Mouse (Mus musculus) ZHBTc4 (cell line): ENCODE data around the gene Gm45716.

Experiments used
- DNase-seq: peaks from one replicate; pipeline ENCODE4 v3.0.0-alpha.2; 2011; ENCODE audit warnings: low read depth, low spot score

The Gm45716 gene

DNA sequence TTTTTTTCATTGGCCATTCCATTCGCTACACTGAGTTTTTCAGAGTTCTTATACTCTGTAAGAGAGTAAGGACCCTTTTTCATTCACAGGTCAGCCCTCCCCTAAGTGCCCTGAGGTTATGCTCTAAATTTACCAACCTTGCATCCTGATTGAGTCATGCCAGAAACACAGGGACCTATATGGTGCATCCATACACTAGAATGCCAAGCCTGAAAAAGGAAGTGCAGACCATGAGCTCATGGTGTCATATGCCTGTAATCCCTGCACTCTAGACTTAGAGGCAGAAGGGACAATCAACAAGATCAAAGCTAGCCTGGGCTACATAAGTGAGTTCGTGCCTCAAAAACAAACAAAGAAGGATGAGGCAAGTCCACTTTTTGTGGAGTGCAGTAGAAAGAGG, 13.3 kb downstream of the Gm45716 start:
- no peak for DNase-seq

DNA sequence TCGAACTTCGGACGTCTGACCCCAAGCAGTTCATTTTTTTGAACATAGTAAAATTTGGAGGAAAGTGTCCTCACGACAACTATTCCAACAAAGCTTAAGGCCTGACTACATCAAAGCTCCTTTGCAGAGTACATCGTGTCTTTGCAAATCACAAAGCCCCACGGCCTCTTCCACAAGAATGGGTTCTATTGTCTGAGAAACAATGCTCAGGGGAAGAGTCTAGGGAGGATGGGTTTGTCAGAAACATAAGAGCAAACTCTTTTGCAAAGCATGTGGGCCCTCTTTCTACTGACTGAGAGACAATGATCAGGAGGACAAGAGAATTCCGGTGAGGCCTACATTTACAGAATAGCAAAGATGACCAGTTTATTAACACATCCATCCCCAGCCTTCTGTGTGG, 26.8 kb downstream of the Gm45716 start:
- peak; percentile 82 for DNase-seq

GRCm38 (mm10) chr11:90220022-90220645, 32.7 kb downstream of the Gm45716 start:
- no peak for DNase-seq

- DNase-seq, result no peak
Measured at GRCm38 (mm10) chr11:90220750-90221149, 33.3 kb downstream of the Gm45716 start.

- no peak for DNase-seq
Measured at GRCm38 (mm10) chr11:90224914-90225470, 37.5 kb downstream of the Gm45716 start.

- no peak for DNase-seq
Measured at GRCm38 (mm10) chr11:90227000-90227922, 39.8 kb downstream of the Gm45716 start.

GRCm38 (mm10) chr11:90228251-90228949, 40.9 kb downstream of the Gm45716 start:
- no peak for DNase-seq

DNA sequence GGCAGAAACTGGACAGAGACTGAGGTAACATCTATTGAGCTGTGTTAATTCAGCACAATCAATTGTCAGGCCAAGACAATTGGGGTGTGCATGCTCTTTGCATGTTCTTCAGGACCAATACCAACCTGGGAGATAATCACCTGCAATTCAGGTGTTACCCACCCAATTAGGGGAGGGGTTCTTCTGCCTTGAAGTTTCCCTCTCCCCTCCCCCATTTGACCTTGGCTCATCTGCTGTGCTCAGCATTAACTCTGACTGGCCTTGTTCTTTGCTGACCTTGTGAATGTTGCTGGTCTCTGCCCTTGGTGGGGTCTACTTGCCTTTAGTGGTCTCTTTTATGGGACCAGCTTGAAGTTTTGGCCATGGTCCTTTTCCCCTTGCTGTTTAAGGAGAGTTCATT, 42.3 kb downstream of the Gm45716 start:
- peak; percentile 9 for DNase-seq

GRCm38 (mm10) chr11:90230671-90231070, 43.2 kb downstream of the Gm45716 start:
- no peak for DNase-seq

GRCm38 (mm10) chr11:90231631-90232030, 44.1 kb downstream of the Gm45716 start:
- no peak for DNase-seq

DNA sequence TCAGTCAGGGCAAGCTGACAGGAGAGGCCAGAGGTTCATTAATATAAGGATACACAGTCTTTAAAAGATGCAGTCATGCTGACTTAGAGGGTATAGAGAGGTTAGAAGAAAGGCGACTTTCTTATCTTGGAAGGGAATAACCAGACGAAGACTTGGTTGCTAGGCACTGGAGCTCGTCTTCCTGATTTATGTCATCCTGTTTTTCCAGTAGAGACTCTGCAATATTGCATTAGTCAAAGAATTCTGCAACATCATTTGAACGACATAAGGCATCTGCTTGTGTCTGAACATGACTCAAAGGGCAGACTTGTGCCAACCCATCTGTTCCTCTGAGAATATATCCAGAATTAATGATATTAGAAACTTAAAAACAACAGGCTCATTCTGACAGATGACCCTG, 45.2 kb downstream of the Gm45716 start:
- DNase-seq, result no peak

DNA sequence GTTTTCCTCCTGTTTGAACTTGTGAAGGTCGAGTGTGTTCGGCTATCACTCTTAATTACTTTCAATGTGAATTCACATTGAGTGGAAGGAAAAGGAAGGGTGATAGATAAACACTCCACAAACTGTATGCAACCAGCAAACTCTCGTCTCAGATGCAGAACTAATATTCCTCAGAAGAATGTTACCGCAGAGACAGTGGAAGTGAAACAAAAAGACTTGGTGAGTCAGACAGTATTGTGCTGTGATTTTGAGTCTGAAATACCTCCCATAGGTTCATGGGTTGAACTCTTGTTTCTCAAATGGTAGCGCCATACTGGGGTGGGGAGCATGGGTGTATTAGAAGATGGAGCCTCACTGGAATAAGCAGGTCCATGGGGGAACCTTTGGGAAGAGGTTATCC, 47.7 kb downstream of the Gm45716 start:
- DNase-seq, result no peak

DNA sequence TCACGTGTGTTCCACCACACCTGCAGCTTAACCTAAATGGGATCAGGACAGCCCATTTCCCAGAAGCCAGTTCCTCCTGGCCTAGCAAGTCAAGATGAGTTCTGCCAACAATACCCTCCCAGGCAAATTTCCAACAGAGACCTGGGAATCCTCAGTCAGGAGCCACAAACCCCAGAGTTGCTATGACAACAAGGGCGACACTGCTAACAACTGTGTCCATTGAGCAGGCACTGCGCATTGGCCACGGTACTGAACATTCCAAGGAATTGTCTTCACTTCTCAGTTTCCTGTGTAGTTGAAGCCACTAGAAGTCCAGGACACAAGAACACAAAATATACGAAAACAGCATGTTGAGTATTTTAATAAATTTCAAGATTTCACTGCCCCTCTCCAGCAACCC, 50.1 kb downstream of the Gm45716 start:
- DNase-seq, result peak; percentile 41

DNA sequence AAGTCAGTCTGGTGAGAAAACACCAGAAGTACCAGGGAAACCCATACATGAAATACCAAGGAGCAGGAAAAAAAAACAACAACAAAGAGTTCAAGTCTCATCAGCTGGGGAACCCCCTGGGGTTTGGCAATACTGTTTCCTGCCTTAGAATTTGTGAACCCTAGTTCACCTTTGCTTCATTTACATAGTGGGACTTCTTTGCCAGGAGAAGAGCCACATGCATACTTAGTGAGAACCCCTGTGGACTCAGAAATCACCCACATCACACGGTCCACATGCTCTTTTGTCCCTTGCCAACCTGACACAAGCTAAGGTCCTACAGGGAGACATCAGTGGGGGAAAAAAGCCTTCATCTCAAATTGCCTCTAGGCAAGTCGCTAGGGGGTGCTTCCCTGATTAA, 51.2 kb downstream of the Gm45716 start:
- DNase-seq, result peak; percentile 23

- no peak for DNase-seq
Measured at GRCm38 (mm10) chr11:90240652-90241330, 53.3 kb downstream of the Gm45716 start.

DNA sequence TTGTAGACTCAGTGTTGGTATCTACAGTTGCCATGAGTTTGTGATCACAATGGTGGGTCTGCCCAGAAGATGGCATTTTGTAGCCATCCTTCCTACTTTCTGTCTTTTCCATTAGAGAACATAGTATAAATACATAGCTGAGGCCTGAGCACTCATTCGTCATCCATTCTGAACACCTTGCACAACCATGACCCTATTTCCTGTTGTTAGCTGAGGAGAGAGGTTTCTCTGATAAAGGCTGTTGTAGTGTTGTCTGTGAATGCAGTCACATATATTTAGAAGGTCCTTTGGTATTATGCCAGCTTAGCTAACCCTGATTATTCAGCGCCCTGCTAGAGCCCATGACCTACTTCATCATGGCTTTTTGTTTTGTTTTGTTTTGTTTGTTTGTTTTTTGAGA, 54.4 kb downstream of the Gm45716 start:
- no peak for DNase-seq

DNA sequence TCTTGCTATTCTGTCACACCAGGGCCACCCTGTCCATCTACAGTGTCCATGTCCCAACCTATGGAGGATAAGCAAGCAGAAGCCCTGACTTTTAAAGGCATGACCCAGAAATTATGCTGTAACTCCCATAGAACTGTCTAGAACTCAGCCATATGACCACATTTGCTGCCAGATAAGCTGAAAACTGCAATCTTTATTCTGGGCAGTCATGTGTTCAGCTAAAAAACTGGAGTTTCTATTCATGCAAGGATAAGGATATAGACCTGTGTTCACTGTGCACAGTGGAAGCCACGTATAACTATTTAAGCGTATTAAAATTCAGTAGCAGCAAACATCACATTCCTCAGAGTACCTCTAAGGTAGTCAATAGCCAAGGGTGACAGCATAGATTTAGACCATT, 55.8 kb downstream of the Gm45716 start:
- no peak for DNase-seq

GRCm38 (mm10) chr11:90245630-90246029, 58.1 kb downstream of the Gm45716 start:
- no peak for DNase-seq

- no peak for DNase-seq
Measured at GRCm38 (mm10) chr11:90246676-90247075, 59.2 kb downstream of the Gm45716 start.

GRCm38 (mm10) chr11:90247793-90248192, 60.3 kb downstream of the Gm45716 start:
- no peak for DNase-seq

DNA sequence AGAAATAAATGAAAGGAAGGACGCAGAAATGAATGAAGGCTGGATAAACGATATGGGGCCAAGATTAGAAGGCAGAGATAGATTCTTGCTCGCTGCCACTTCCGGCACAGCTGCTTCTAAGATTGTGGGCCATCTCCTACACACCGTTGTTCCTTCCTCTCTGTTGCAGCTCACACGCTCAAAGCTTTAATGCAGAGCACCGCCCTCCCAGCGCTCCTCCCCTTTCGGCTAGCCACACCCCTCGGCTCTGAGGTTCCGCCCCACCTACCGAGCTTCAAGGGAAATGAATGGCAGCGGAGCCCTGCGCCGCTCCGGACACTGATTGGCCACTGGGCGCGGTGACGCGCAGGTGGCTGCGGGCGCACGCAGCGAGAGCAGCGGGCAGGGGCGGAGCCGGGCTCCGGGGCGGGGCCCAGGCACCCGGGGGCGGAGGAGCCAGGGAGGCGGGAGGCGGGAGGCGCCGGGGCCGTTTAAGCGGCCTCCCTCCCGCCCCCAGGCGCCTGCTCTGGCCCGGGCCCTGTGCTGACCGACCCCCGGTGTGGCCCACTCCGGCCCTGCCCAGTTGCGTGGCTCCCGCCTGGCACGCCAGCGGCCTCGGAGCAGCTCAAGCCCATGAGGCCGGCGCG, 61.7 kb downstream of the Gm45716 start, which contains the start of gene Mmd:
Mmd (plus strand) TSS at position 432 of the 626 bp plus-strand sequence.
- peak; percentile 99 for DNase-seq
